Mouse (Mus musculus) forebrain, embryonic 11.5 days (tissue): Measurements from ENCODE around the gene Metrnl. TPM values are rescaled to one million over a fixed set of nuclear protein-coding genes. Genes with fewer than 3 reads are reported as not detected.

Experiments used
- ATAC-seq: fragments of 200-750 bp; cut with Nextera tagmentation; replicated peaks from 2 replicates; pipeline ENCODE4 v1.8.0; 2017; ENCODE audit warnings: moderate TSS enrichment; ENCODE audit not compliant: low FRiP score
- DNase-seq: peaks from one replicate; pipeline ENCODE4 v3.0.0-alpha.2; 2017; ENCODE audit warnings: low spot score
- H3K27ac ChIP-seq: fragments of 300-500 bp; sonication (generic); 2 replicates; pipeline ENCODE4 v1.5.1; 2014; ENCODE audit warnings: low read depth, low read length
- H3K27me3 ChIP-seq: fragments of 300-500 bp; sonication (generic); 2 replicates; pipeline ENCODE4 v1.6.1; 2014; ENCODE audit warnings: mild to moderate bottlenecking, low read length, mixed read lengths; ENCODE audit not compliant: control insufficient read depth, insufficient read depth
- H3K36me3 ChIP-seq: fragments of 300-500 bp; sonication (generic); 2 replicates; pipeline ENCODE4 v1.6.1; 2014; ENCODE audit warnings: mild to moderate bottlenecking, low read length, moderate library complexity, mixed read lengths; ENCODE audit not compliant: control insufficient read depth, insufficient read depth
- H3K4me1 ChIP-seq: fragments of 300-500 bp; sonication (generic); replicated peaks from 2 replicates; pipeline ENCODE4 v1.6.1; 2014; ENCODE audit warnings: low read length, mixed read lengths; ENCODE audit not compliant: control insufficient read depth, insufficient read depth
- H3K4me2 ChIP-seq: fragments of 300-500 bp; sonication (generic); 2 replicates; pipeline ENCODE4 v1.6.1; 2014; ENCODE audit warnings: low read depth, mild to moderate bottlenecking, low read length, moderate library complexity, mixed read lengths; ENCODE audit not compliant: severe bottlenecking
- H3K4me3 ChIP-seq: fragments of 300-500 bp; sonication (generic); 2 replicates; pipeline ENCODE4 v1.5.1; 2014; ENCODE audit warnings: low read depth, low read length
- H3K9ac ChIP-seq: fragments of 300-500 bp; sonication (generic); 2 replicates; pipeline ENCODE4 v1.6.1; 2014; ENCODE audit warnings: low read length
- H3K9me3 ChIP-seq: fragments of 300-500 bp; sonication (generic); 2 replicates; pipeline ENCODE4 v1.6.1; 2016; ENCODE audit warnings: low read length, mixed read lengths; ENCODE audit not compliant: control insufficient read depth
- WGBS: fragments of 180-500 bp; shearing (Covaris S2); extraction: QIAGEN DNeasy Blood & Tissue Kit; methylation state at CpG from one replicate; pipeline ENCODE4 v1.1.7; 2014; 5-methylcytosine and 5-hydroxymethylcytosine counted together
- polyA plus RNA-seq: library from polyadenylated mRNA; unstranded; fragments of >200 nt; fragmentation: Nextera tagmentation; extraction: Ambion mirVana; gene quantifications from 2 replicates; pipeline ENCODE4 v1.2.1, GENCODE M21; 2014

Gene Metrnl
- polyA plus RNA-seq, 1 experiment from 2014 or later: 4.8 TPM

DNA sequence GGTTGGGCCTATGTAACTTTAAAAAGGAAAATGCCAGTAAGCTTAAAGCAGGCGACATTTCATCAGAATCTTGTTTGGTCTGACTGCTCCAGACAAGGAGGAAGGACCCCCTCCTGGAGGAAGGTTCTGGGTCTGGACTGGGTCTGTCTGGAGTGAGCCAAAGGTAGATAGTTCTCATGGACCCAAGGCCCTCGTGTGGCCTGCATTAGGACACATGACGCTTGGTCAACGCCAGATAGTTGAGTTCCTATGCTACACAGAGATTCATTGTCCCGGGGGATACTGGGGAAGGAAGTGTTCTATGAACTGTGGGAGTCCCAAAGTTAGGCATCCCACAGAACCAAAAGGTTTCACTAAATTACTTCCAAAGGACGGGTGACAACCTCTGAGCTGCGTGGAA, 27.7 kb upstream of the Metrnl start:
- Histone ChIP-seq H3K36me3 (no peaks in the 10 kb centered on the region), H3K27me3 (no peaks in the 10 kb centered on the region), H3K9ac (peak overlapping the region; percentile 54), H3K27ac (no peak overlapping the region; the same call in 1 of the 2 replicates), H3K4me2 (peak overlapping the region; percentile 76), H3K4me3 (peak overlapping the region; percentile 68), H3K9me3 (no peaks in the 10 kb centered on the region), H3K4me1 (no peaks in the 10 kb centered on the region; the same call in 1 of the 2 replicates)
- ATAC-seq (peak; percentile 4), DNase-seq (no peak)
- 75% methylated on average over 7 of the region's 7 CpGs for WGBS

DNA sequence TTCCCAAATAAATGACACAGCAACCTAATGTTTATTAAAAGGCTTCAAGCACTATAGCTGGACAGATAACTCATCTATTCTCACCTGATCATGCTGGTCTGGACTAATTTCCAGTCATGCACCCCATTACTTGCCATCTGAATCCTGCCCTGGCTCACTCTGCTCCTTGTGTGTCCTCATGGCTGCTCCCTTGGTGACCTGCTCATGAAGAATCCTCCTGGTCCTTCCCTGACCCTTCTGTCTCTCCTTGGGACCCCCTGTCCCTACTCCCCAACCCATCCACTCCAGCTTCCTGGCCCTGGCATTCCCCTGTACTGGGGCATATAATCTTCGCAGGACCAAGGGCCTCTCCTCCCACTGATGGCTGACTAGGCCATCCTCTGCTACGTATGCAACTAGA, 24.5 kb upstream of the Metrnl start:
- ATAC-seq: no peak
- H3K4me1 ChIP-seq: no peaks in the 10 kb centered on the region; the same call in 1 of the 2 replicates

DNA sequence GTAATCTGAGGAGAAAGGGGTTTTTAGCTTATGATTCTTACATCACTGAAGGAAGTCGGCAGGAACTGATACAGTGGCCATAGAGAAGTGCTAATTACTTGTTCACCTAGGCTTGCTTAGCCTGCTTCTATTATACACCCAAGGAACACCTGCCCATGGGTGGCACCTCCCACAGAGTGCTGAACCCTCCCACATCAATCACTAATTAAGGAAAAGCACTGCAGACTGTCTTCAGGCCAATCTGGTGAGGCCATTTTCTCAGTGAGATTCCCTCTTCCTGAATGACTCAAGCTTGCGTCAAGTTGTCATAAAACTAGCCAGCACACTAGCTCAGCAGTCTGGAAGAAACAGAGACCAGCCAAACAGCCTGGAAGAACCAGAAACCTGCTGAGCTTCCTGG, 21.8 kb upstream of the Metrnl start:
- ATAC-seq: no peak
- Histone ChIP-seq H3K36me3 (no peaks in the 10 kb centered on the region), H3K9me3 (no peaks in the 10 kb centered on the region), H3K27ac (no peak overlapping the region), H3K4me1 (no peaks in the 10 kb centered on the region), H3K9ac (no peak overlapping the region), H3K4me3 (no peak overlapping the region), H3K4me2 (no peak overlapping the region), H3K27me3 (no peaks in the 10 kb centered on the region)
- DNase-seq: no peak
- 80% methylated on average over 2 of the region's 2 CpGs for WGBS

More for the DNA sequence above, 24.5 kb upstream of the Metrnl start:
- Histone ChIP-seq H3K36me3 (no peaks in the 10 kb centered on the region), H3K4me2 (no peak overlapping the region), H3K9me3 (no peaks in the 10 kb centered on the region), H3K27ac (no peak overlapping the region), H3K27me3 (no peaks in the 10 kb centered on the region), H3K9ac (no peak overlapping the region), H3K4me3 (no peak overlapping the region)
- DNase-seq: no peak
- WGBS: 88% methylated on average over 2 of the region's 2 CpGs

DNA sequence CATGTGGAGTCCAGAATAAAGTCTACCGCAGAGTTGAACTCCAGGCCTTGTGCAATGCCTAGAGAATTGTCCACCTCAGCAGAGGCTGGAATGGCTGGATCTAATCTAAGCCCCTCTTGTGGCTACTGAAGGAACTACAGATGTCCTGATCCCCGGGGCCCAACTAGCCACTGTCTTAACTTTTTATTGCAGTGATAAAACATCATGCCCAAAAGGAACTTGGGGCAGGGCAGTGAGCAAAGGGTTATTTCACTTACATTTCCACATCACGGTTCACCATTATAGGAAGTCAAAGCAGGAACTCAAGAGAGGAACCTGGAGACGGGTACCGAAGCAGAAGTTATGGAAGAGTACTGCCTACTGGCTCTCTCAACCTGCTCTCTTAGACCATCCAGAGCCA, 20.6 kb upstream of the Metrnl start:
- Histone ChIP-seq H3K27ac (no peak overlapping the region), H3K9ac (no peak overlapping the region), H3K4me1 (no peaks in the 10 kb centered on the region), H3K4me3 (no peak overlapping the region), H3K4me2 (no peak overlapping the region), H3K27me3 (no peaks in the 10 kb centered on the region), H3K9me3 (no peaks in the 10 kb centered on the region), H3K36me3 (no peaks in the 10 kb centered on the region)
- 80% methylated on average over 5 of the region's 5 CpGs for WGBS
- ATAC-seq (no peak), DNase-seq (no peak)

DNA sequence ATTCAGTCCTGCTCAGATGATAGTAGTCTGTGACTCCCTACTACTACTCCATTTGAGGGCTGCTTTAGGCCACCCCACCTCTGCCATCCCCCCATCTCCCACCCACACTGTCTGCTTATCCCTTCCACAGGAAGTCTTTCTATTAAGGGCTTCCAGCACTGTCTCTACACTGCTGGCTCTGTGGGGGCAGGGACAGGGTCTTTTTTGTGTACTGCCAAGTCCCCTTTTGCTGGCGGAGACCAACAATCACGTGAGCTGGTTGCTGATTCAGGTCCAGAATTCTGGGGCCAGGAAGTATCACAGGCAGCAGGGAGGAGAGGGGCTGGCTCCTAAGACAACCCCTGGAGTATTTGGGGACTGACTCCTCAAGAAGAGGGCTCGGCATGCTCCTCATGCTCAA, 18.1 kb upstream of the Metrnl start:
- Histone ChIP-seq H3K36me3 (no peaks in the 10 kb centered on the region), H3K27ac (no peak overlapping the region), H3K4me2 (no peak overlapping the region), H3K4me3 (no peak overlapping the region), H3K9me3 (no peaks in the 10 kb centered on the region), H3K4me1 (no peaks in the 10 kb centered on the region), H3K9ac (no peak overlapping the region), H3K27me3 (no peaks in the 10 kb centered on the region)
- no peak for DNase-seq
- 70% methylated on average over 3 of the region's 3 CpGs for WGBS
- no peak for ATAC-seq

DNA sequence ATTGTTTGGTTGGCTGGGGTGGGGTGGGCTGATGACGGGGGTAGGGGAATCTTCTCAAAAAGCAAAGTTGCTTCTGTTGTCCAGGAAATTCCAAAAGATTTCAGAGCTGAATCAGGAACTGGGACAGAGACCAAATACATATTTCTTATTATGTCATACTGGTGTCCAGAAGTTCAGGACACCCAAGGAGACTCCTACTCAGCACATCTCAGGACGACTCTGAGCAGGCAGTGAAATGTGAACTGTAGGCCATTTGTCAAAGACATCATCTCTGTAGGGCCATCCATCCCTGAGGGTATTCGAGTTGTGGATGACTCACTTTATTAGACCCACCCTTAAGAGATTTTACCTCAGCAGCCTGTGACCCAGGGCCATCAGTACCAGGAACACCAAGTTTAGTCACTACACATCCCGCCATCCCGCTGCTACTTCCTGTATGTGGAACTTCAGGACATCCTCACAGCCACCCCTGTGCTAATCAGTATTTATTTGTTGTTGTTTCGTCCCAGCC, 15.8 kb upstream of the Metrnl start:
- WGBS: 80% methylated on average over 6 of the region's 6 CpGs
- DNase-seq (no peak), ATAC-seq (no peak)
- Histone ChIP-seq H3K9ac (no peak overlapping the region), H3K9me3 (no peaks in the 10 kb centered on the region), H3K4me2 (no peak overlapping the region), H3K27ac (no peak overlapping the region), H3K36me3 (no peaks in the 10 kb centered on the region), H3K4me3 (no peak overlapping the region), H3K27me3 (no peaks in the 10 kb centered on the region), H3K4me1 (no peaks in the 10 kb centered on the region)

DNA sequence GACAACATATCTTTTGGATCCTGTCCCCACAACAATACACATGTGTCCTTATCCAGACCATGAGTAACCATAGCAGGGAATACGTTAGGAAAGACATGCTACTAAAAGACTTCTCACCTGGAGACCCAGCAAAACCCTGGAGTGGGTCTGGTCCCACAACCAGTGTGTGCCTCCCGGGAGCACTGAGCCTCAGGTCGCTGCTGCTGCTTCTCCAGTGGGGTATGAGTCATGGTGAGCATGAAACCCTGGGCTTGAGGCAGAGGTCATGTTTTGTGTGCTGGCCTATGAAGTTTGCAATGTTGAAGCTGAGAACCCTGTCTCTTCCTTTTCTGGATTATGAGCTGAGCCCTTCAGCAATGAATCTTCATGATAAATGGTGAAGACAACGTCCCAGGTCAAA, 15.3 kb upstream of the Metrnl start:
- H3K27ac ChIP-seq: no peak overlapping the region
- no peaks in the 10 kb centered on the region for H3K4me1 ChIP-seq
- ATAC-seq (no peak), DNase-seq (no peak)
- no peaks in the 10 kb centered on the region for H3K9me3 ChIP-seq
- no peaks in the 10 kb centered on the region for H3K36me3 ChIP-seq
- H3K27me3 ChIP-seq: no peaks in the 10 kb centered on the region
- H3K9ac ChIP-seq: no peak overlapping the region
- no peak overlapping the region for H3K4me3 ChIP-seq
- H3K4me2 ChIP-seq: no peak overlapping the region
- 84% methylated on average over 4 of the region's 4 CpGs for WGBS

DNA sequence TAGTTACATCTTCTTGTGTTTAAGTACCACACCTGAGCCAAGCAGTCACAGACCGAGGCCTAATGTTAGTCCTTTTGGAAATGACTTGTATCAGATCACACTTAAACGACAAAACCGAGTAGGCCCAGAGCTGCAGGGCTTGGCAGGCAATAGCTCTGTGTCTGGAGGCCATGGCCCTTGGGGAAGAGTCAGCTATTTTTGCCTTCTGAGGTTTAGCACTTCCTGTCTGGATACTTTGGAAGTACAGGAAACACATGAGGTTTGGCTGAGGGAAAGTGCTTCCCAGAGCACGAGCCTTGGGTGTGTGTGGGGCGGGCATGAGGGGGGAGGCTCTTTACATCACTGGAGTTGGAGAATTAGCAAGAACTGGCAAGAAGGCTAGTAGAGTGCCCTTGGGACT, 14.7 kb upstream of the Metrnl start:
- Histone ChIP-seq H3K4me2 (no peak overlapping the region), H3K27me3 (no peaks in the 10 kb centered on the region), H3K27ac (no peak overlapping the region), H3K9ac (no peak overlapping the region), H3K4me3 (no peak overlapping the region), H3K4me1 (no peaks in the 10 kb centered on the region), H3K9me3 (no peaks in the 10 kb centered on the region), H3K36me3 (no peaks in the 10 kb centered on the region)
- ATAC-seq: no peak
- 84% methylated on average over 5 of the region's 5 CpGs for WGBS
- DNase-seq: no peak

GRCm38 (mm10) chr11:121688024-121688423, 13.3 kb upstream of the Metrnl start:
- 90% methylated on average over 2 of the region's 2 CpGs for WGBS
- H3K9me3 ChIP-seq: no peaks in the 10 kb centered on the region
- no peak overlapping the region for H3K4me3 ChIP-seq
- H3K27ac ChIP-seq: no peak overlapping the region
- H3K9ac ChIP-seq: no peak overlapping the region
- H3K4me1 ChIP-seq: no peaks in the 10 kb centered on the region
- no peaks in the 10 kb centered on the region for H3K27me3 ChIP-seq
- no peaks in the 10 kb centered on the region for H3K36me3 ChIP-seq
- H3K4me2 ChIP-seq: no peak overlapping the region
- ATAC-seq (no peak), DNase-seq (no peak)
